Mouse (Mus musculus) layer of hippocampus, postnatal 25 days (tissue): ENCODE results near the gene Mboat7. TPM values are rescaled to one million over a fixed set of nuclear protein-coding genes. Genes with fewer than 3 reads are reported as not detected.
A peak's percentile ranks its signal among the peaks of the same experiment; 100 is the strongest.

Experiments
- DNase-seq, 2 experiments: peaks; one replicate each; pipeline ENCODE4 v3.0.0; 2022; ENCODE audit warnings: mixed read lengths in 2 of 2, low spot score in 1 of 2; ENCODE audit errors: extremely low spot score in 1 of 2
- total RNA-seq, 2 experiments: library from RNA; stranded (reverse); gene quantifications; 2 replicates each; pipeline ENCODE4 v1.2.3; 2021

The Mboat7 gene
- total RNA-seq, 2 experiments from 2014 or later, result 133 to 153 TPM

DNA sequence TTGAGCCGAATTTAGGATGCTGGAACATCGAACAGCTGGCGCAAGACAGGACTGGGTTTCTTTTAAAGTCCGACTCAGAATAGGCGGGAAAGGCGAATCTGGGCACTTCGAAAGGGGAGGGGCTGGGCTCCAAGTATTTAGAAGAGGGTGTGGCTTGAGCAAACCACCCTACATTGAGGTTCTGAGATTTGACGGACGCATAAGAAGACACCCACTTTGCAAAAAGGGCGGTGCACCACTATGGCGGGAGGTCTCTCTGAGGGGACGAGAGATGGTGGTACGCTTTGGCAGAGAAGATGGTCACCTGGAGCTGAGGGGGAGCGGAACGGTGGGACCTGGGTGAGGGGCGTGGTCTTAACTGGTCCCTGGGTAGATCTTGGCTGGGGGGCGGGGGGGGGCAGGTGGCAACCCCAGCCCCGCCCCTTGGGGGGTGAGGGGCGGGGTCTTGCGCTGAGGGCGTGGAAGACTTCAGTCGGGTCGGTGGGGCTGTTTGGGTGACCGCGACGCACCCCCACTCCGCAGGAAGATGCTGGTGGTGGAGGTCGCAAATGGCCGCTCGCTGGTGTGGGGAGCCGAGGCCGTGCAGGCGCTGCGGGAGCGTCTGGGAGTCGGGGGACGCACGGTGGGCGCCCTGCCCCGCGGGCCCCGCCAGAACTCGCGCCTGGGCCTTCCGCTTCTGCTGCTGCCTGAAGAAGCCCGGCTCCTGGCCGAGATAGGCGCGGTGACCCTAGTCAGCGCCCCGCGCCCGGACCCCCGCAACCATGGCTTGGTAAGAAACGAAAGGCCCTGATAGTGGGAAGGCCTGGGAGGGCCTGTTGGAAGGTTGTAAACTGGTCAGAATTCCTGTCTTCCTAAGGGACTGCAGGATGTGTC lies 989 bp upstream of the Mboat7 start:
- DNase-seq, result peak; percentile 12 to 40

DNA sequence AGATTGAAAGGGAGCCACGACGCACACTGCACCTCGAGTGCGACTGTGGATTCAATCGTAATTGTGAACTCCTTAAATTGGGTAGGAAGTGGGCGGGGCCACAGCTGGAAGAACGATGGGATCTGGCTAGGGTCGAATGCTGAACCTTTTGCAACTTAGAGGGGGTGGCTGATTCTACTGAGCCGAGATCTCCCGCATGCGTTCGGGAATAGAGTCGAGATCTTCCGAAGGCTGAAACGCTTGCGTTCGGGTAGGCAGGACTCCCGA lies 419 bp upstream of the Mboat7 start:
- DNase-seq, result no peak

DNA sequence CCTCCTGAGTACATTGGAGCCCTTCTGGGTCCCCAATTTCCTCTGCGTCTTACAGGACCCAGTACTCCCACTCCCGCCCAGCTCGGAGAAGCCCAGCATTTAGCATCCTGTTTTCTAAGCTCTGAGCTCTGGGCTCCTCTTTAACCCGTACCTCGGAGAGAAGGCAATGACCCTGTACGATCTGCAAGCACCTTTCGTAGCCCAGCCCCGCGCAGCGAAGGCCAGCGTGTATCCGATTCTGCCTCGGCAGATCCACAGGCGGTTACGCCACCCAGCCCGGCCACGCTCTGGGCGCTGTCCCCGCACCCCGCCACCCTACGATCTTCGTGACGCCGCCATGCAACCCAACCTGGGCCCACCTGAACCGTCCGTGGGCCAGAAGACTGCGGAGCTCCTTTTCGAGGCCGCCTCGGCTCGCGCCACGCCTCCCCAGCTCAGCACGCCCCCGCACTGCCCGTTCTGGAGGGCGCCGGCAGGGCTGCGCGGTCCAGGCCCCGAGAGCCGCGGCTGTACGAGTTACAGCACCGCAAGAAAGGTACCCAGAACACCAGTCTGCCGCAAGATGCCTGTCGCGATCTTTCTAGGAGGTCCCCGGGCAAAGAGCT lies 839 bp downstream of the Mboat7 start, which contains the start of gene Tsen34:
Gene Tsen34, plus strand, starts transcription at position 482 of the 605 bp plus-strand sequence.
- peak; percentile 16 to 81 for DNase-seq

DNA sequence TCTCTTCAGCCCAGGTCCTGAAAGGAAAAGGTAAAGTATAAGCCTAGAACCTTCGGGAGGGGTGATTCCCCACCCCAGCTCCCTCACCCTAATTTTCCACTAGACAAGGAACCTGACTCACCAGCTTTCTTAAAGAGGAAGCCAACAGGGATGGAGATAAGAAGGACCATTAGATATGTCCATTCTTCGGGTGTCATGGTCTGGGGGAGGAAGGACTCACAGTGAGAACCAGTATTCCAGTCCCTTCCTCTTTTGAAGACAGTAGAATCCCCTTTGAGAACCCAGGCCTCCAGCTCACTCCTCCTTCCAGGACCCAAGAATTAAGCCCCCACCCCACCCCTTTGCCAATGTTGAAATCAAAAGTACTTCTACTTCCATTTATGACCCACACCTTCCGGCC lies 1.4 kb downstream of the Mboat7 start:
- DNase-seq, result no peak

DNA sequence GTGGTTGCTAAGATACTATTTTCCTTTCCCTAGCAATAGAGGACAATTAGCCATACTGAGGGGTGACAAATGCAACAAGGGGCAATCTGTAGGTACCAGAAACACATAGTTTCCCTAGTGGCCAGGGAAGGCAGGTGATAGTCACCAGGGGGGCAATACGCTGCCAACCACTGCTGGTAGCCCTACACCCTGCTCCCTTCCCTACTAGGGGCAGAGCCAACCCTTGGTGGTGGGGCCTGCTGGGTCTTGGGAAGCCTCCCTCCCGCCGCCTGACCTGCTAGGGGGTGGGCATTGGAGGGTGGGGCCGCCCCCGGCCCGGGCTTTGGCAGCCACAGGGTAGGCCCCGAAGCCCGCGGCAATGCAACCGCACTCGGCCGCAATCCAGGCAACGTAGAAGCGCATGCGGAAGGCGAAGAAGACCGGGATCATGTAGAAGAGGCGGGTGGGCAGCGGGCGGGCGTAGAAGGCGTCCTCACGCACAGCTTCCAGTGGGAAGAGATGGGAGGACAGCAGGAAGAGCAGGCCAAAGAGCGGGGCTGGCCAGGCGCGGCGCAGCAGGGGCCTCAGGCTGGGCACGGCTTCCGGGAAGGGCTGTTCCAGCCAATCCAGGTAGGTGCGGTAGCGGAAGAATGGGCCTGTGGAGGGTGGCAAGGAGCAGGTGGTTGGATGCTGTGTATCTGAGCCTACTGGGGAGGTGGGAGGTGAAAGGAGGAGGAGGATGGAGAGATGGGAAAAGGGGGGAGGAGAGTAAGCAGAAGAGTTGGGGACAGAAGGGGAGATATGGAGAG lies 7.7 kb downstream of the Mboat7 start:
- DNase-seq, result no peak

DNA sequence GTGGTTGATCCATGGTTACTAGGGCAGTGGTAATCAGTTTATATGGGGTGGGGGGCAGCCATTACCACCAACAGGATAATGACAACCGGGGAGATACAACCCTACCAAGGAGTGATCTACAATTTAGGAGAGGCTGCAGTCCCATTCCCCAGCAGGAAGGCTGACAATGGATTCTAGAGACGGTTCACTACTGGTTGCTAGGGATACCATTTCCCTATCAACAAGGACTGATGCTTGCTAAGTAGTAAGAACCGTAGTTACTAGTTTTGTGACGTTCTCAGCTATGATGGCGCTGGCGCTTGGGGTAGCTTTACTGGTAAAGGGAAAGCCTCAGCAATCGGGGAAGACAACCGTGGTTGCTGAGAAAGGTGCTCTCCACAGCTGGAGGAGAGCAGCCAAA lies 8.6 kb downstream of the Mboat7 start:
- DNase-seq, result no peak

DNA sequence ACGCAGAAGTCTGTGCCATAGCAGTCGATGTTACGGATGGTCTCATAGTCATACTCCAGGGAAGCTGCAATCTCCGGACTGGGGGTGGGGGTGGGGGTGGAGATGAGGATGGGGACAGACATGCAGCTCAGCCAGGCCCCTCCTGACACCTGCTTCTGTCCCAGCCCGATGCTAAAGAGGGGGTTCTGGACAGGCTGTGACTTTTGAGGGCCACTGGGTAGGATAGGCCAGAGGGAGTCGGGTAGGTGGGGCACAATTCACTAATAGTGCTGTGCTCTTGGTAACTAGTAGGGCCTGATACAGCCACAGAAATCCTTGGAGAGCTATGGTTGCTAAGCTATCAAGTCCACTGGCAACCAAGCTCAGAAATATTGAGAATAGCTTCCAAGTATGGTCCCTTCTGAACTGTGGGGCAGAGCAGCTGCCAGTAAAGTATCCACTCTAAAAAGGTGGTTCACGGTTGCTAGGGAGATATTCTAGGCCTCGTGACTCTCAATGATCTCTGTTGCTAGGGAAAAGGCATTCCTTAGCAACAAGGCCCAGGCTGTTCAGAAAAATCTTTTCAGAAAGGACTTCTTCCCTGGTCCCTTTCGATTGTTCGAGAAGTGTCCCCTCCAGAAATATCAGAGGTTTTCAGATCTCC lies 9.3 kb downstream of the Mboat7 start:
- no peak for DNase-seq

DNA sequence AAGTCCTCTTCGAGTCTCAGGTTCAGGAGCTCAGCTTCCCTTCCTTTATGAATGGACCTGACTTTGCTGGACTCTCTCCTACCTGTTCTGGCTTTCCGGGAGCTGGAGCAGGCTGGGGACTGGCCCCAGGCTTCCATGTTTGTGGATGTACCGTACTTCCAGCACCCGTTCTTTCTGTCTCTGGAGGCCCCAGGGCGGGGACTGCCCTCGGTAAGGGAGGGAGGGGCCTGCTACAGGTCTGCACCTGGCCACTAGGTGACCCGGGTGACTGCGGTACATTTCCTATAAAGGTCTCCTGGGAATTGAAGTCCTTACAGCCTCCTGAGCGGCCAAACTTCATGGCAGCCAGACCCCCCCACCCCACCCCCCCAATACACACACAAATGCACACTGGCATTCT lies 16.0 kb downstream of the Mboat7 start, which contains the start of gene Tmc4:
Gene Tmc4, minus strand, starts transcription at position 212 of the 400 bp plus-strand sequence.
- DNase-seq, result no peak

DNA sequence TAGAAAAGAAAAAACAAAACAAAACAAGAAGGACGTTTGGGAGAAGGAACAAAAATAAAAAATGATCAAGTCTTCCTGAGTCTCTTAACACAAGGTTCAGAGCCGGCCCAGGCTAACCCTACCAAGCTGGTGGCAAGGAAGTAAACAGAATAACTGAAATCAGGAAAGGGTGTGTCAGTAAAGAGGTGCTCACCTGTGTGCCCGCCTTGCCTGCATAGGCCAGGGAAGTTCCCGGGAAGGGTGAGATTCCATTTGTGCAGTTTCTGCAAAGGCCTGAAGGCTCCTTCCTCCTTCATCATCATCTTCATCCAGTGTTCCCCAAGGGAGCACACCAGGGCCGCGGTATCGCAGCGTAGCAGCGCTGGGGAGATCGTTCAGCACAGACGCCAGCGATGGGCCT lies 17.0 kb downstream of the Mboat7 start:
- no peak for DNase-seq

DNA sequence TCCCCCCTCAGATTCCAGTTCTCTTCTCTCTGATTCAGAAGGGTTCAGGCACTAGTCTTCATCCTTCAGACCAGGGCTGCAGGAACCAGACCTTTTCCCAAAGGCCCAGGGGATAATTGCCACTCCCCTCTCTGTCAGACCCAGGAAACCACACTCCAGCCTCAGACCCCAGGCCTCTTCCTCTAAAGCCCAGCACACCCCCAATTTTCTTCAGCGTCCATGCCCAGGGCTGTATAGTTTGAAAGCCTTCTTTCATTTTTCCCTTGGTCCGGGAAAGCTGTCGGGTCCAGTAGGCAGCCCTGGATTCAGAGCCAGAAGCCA lies 18.1 kb downstream of the Mboat7 start:
- DNase-seq, result no peak

DNA sequence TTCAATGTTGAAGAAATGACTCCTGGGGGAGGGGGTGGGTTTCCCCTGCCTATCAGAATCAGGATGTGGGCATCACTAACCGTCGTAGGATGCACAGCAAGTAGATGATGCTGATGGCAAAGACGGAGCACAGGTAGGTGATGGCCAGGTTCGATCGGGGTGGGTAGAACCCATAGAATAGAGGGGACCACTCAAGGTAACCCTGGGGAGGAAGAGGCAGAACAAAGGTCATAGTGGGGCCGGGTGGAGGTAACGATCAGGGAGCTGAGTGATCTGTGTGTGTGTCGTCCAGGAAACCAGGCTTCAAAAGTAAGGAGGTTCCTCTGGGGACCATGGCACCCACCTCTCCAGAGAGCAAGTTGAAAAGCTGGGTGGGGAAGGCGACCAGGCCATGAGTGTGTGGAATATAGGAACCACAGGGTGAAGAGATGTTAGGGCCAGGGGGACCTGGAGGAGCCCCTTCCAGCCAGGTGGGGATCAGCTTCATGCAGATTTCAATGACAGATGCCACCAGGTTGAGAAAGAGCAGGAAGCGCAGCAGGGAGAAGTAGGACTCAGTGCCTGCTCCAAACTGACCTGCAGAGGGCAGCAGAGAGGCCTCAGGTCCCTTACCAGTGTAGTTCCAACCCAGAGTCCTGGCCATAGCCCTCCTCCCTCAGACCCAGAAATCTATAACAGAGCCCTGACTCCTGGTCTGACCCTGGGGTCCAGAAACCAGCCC lies 18.7 kb downstream of the Mboat7 start:
- DNase-seq, result peak; percentile 79 to 95

DNA sequence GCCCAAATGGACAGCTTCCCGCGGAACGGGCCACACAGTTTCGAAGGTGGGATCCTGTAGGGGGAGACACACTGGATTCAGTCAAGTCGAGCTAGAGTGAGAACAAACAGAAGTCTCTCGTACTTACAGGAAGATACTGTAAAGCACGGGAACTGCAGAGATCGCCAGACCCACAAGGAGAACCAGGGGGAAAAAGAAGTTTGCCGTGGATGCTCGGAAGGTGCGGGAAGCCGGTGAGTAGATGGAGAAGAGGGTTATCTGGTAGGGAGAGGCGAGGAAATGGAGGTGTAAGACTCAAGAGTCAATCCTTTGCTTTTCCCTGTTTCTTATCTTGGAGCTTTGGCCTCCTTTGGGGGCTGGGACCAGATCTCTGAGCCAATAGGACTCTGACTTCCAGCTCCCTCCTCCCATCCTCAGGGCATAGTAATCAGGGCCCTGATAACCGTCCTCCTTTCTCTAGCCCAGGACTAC lies 26.4 kb downstream of the Mboat7 start:
- DNase-seq, result no peak

DNA sequence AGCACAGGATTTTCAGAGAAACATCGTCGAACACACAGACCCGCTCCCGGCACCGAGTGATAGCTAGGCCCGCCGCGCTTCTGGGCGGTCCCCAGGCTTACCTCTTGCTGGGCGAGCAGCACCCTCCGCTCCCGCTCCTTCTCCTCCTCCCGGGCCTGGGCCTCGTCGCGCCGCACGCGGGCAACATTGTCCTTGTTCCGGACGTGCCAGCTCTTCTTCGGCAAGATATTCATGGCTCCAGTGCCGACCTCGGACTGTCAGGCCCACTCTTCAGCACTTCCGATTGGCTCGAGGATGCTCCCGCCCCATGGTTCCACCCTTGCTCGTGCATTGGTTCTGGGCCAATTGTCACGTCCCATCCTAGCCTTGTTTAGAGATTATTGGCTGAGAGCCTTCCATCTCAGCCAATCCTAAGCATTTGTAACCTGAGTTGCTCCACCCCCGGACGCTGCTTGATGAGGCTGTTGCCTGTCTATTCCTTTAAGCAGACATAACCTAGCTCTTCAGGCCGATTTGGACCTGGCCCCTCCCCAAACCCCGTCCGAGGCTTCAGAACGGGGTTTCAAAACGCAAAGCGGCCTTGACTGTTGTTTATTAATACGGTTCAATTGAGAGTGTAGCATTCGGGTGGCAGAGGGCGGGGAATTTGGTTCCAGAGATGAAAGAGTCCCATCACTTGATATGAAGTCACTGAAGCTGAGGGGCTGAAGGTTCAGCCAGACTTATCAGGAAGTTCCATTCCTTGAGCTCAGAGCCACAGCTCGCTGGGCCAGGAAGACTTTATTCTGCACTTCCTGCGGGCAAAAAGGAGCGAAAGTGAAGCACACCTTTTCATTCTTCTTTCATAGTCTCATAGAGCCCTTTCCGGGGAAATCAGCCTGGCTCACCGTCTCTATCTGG lies 27.9 kb downstream of the Mboat7 start, which contains the start of gene Leng1:
Gene Leng1, minus strand, starts transcription at position 626 of the 900 bp plus-strand sequence.
- DNase-seq, result peak; percentile 84 to 86

DNA sequence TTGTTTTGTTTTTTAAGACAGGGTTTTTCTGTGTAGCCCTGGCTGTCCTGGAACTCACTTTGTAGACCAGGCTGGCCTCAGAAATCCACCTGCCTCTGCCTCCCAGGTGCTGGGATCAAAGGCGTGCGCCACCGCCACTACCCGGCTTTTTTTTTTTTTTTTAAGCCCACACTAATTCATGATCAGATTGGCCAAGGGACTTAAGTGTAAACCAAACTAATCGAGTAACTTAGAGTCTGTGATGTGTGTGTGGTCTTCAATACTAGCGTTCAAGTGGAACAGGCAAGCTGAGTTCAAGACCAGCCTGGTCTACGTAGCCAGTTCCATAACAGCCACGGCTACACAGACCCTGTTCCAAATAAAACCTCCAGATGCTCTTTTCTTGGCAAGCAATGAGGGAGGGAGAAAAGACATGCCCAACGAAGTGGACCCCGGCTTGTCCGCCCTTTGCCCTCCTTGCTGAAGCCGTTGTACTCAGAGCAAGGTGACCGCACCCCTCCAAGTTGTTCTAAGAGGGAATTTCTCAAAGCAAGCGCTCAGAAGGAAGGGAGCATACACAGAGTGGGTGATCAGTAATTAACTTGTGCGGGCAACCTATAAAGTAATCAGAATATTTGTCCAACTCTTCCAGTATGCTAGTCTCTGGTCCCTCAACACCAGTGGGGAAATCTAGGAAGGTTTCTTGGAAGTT lies 28.7 kb downstream of the Mboat7 start:
- DNase-seq, result no peak

DNA sequence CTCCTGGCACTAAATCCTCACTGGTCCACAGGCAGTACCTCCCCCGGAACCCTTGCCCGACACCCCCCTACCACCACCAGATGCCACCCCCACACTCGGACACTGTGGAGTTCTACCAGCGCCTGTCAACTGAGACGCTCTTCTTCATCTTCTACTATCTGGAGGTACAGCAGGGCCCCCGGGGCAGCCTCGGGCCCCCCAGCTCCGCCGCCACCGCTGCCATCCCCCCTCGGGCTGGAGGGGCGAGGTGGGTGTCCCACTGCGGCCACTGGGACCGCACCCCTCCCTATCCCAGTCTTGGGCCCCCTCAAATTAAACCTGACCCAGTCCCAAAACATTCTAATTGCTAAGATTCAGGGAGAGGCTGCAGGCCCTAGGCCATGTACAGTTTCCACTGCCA lies 34.7 kb downstream of the Mboat7 start:
- DNase-seq, result no peak

DNA sequence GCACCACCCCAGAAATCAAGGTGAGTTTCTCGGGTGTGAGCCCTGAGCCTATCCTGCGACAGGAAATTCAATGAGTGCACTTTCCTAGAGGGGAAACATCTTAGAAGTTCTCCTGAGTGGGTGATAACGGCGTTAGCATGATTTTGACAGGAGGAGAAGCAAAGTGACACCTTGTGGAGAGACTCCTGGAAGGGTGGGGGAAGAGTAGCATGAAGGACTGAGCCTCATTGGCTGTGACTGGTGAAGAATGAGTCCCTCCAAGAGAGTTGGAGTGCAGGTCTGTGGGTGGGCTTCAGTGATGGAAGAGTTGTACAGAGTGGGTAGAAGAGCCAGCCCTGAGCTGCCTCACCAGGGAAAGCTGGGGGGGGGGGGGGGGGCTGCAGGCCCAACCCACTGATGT lies 36.4 kb downstream of the Mboat7 start:
- no peak for DNase-seq

DNA sequence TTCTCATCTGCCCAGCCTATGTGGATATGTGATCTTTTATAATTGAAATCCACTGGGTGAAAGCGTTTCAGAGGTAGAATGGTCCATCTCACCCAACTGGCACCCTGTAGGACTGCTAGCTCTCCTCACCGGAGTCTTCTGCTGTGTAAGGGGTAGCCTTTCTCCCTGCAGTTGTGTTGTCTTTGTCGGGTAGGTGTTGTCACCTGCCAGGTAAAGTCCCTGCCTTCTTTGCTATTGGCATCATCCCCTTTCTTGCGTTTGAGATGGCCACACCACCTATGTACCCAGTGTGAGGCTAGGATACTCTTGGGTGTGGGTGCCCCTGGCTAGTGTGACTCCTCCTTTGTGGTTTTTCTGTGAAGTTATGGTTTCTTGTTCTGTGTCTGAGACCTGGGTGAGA lies 46.7 kb downstream of the Mboat7 start:
- no peak for DNase-seq

DNA sequence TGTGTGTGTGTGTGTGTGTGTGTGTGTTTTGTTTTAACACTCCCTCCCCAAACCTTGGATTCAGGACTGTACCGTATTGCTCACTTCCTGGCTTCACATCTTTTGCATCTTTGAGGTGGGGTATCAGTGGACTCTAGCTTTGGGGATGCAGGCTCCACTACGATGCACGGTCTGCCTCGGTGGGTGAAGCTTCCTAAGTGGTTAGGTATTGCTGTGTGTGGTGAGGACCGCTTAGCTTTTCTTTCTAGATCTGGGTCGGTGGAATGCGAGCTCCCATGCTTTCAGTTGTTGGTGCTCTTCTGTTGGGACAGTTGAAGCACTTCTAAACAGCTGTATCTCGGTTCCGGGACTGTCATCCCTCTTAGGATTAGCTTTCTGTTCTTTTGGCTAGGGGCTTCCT lies 47.1 kb downstream of the Mboat7 start:
- DNase-seq, result no peak
